Mouse (Mus musculus) midbrain, embryonic 11.5 days (tissue): ENCODE data around the gene Adgrl3. TPM values are rescaled to one million over a fixed set of nuclear protein-coding genes. Genes with fewer than 3 reads are reported as not detected.
A peak's percentile ranks its signal among the peaks of the same experiment; 100 is the strongest.

Experiments
- ATAC-seq: fragments of 200-750 bp; cut with Nextera tagmentation; 2 replicates; pipeline ENCODE4 v1.8.0; 2017; ENCODE audit warnings: moderate TSS enrichment, moderate library complexity; ENCODE audit not compliant: low FRiP score
- DNase-seq: peaks from one replicate; pipeline ENCODE4 v3.0.0; 2015; ENCODE audit warnings: low spot score; ENCODE audit errors: missing footprints
- H3K27ac ChIP-seq: fragments of 300-500 bp; sonication (generic); 2 replicates; pipeline ENCODE4 v1.5.1; 2014; ENCODE audit warnings: low read depth, low read length
- H3K27me3 ChIP-seq: fragments of 300-500 bp; sonication (generic); 2 replicates; pipeline ENCODE4 v1.6.1; 2014; ENCODE audit warnings: mild to moderate bottlenecking, low read length, moderate library complexity, mixed read lengths; ENCODE audit not compliant: control insufficient read depth, insufficient read depth
- H3K36me3 ChIP-seq: fragments of 300-500 bp; sonication (generic); 2 replicates; pipeline ENCODE4 v1.6.1; 2014; ENCODE audit warnings: mild to moderate bottlenecking, low read length, moderate library complexity, mixed read lengths; ENCODE audit not compliant: control insufficient read depth, insufficient read depth
- H3K4me1 ChIP-seq: fragments of 300-500 bp; sonication (generic); 2 replicates; pipeline ENCODE4 v1.6.1; 2014; ENCODE audit warnings: low read length; ENCODE audit not compliant: control insufficient read depth, insufficient read depth
- H3K4me2 ChIP-seq: fragments of 300-500 bp; sonication (generic); 2 replicates; pipeline ENCODE4 v1.6.1; 2014; ENCODE audit warnings: mild to moderate bottlenecking, moderate library complexity
- H3K4me3 ChIP-seq: fragments of 300-500 bp; sonication (generic); 2 replicates; pipeline ENCODE4 v1.5.1; 2014; ENCODE audit warnings: low read depth, low read length
- H3K9ac ChIP-seq: fragments of 300-500 bp; sonication (generic); 2 replicates; pipeline ENCODE4 v1.6.1; 2014; ENCODE audit warnings: low read length
- H3K9me3 ChIP-seq: fragments of 300-500 bp; sonication (generic); 2 replicates; pipeline ENCODE4 v1.6.1; 2016; ENCODE audit warnings: low read length; ENCODE audit not compliant: control insufficient read depth
- WGBS: fragments of 180-500 bp; shearing (Covaris S2); extraction: QIAGEN DNeasy Blood & Tissue Kit; methylation state at CpG from one replicate; pipeline ENCODE4 v1.1.7; 2014; 5-methylcytosine and 5-hydroxymethylcytosine counted together
- polyA plus RNA-seq: library from polyadenylated mRNA; unstranded; fragments of >200 nt; fragmentation: Nextera tagmentation; extraction: Ambion mirVana; gene quantifications from 2 replicates; pipeline ENCODE4 v1.2.1, GENCODE M21; 2014

The Adgrl3 gene
- polyA plus RNA-seq, 1 experiment from 2014 or later = 18.9 TPM

DNA sequence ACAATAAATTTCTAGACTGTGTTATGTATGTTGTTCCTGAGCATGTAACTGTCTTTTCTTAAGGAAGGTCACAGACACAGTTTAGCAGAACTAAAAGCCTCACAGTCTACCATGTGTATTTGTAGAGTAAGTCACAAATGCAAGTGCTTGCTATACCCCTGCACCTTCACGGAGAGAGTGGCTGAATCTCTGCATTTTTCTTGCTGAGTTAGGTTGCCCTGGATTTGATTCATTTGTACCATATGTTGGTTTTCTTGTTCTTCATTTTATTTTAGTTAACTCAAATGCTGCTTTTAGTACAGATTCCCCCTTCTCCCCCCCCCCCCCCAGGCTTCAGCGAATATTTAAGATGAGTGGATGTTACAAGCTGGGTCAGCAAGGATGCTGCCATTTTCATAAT lies 68.7 kb downstream of the Adgrl3 start:
- ATAC-seq = no peak
- no peak overlapping the region for H3K4me3 ChIP-seq
- no peak overlapping the region for H3K9ac ChIP-seq
- H3K4me1 ChIP-seq = no peaks in the 10 kb centered on the region
- H3K27ac ChIP-seq = no peak overlapping the region
- no peaks in the 10 kb centered on the region for H3K36me3 ChIP-seq
- DNase-seq = no peak
- no peaks in the 10 kb centered on the region for H3K9me3 ChIP-seq
- no peaks in the 10 kb centered on the region for H3K27me3 ChIP-seq
- no peak overlapping the region for H3K4me2 ChIP-seq
- 78% methylated on average over 2 of the region's 2 CpGs for WGBS

DNA sequence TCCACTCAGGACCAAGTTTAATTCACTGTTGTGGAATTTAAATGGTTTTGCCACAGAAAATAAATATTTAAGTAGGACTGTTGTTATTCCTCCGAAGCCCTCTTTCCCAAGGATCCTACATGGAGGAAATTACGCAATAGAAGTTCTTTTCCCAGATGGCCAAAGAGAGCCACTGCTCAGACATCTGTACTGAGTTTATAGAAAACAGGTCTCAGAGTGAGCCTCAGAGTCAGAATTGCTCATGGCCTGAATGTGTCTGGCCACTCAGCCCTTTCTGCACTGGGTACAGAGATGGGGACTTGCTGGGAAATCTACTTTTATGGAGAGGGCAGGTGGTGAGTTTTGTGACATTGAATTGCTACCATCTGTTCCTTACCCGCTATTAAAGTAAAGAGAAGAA lies 74.7 kb downstream of the Adgrl3 start:
- ATAC-seq (no peak), DNase-seq (no peak)

DNA sequence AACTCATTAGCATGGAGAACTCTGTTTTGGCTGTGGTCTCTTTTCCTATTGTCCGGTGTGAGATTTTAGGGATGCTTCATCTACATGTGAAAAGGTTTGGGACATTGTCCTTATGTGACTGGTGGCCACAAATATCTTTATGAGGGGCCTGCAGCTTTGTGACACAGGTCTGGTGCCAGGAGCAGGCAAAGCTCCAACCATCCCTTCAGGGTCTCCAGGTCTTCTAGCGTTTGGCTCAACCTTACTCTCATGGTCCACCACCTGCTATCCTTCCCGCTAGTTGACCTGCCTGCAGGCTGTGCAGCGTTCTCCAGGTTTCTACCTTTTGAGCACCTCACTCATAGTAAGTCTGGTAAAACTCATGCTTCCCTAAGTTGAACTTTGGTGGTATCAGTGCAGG lies 77.2 kb downstream of the Adgrl3 start:
- 93% methylated on average over 4 of the region's 4 CpGs for WGBS
- Histone ChIP-seq H3K4me2 (no peak overlapping the region), H3K27me3 (no peaks in the 10 kb centered on the region), H3K36me3 (no peaks in the 10 kb centered on the region), H3K9me3 (no peaks in the 10 kb centered on the region), H3K9ac (no peak overlapping the region), H3K4me1 (no peaks in the 10 kb centered on the region), H3K4me3 (no peak overlapping the region), H3K27ac (no peak overlapping the region)
- no peak for ATAC-seq
- DNase-seq = no peak

More for the DNA sequence above, 74.7 kb downstream of the Adgrl3 start:
- Histone ChIP-seq H3K36me3 (no peaks in the 10 kb centered on the region), H3K4me3 (no peak overlapping the region), H3K4me2 (no peak overlapping the region), H3K9ac (no peak overlapping the region), H3K27ac (no peak overlapping the region), H3K9me3 (no peaks in the 10 kb centered on the region), H3K4me1 (no peaks in the 10 kb centered on the region), H3K27me3 (no peaks in the 10 kb centered on the region)
- 74% methylated on average over 3 of the region's 3 CpGs for WGBS

DNA sequence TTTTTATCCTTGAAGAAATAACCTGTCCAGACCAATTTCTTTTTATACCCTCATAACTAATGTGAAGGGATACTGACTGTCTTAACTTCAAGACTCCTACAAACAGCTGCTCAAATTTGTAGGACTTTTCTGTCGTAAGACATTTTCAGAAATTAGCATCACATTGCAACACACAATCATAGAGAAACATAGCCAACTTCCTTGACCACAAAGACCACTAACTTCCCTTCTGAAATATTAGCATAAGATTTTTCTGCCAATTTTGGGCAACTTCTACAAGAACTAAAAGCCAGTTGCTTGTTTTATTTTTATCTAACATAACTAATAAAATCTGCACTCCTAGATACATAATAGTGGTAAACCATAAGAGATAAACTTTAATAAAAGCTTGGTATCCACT lies 87.5 kb downstream of the Adgrl3 start:
- 86% methylated on average over 1 of the region's 1 CpGs for WGBS
- no peak for ATAC-seq
- Histone ChIP-seq H3K4me3 (no peak overlapping the region), H3K9ac (no peak overlapping the region), H3K9me3 (no peaks in the 10 kb centered on the region), H3K27ac (no peak overlapping the region), H3K36me3 (no peaks in the 10 kb centered on the region), H3K27me3 (no peaks in the 10 kb centered on the region), H3K4me1 (no peaks in the 10 kb centered on the region), H3K4me2 (no peak overlapping the region)
- DNase-seq = no peak

DNA sequence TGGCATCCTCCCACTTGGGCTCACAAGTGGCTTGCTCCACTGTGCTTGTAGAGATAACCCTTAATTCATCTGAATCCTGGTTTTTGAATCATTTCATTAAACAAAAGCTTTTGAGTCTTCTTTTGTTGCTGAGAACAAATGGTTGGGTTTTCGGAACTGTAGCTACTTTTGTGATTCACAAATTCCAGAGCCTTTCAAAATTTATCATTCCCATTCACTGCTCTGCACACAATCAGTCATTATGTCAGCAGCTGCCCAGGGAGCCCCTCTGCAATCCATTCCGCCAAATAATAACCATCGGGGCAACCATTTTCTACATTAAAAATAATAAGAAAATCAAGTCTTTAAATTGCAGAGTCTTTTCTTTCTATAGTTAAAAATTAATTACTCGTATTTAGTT lies 104.5 kb downstream of the Adgrl3 start:
- H3K9ac ChIP-seq = no peak overlapping the region
- no peak overlapping the region for H3K4me2 ChIP-seq
- DNase-seq (no peak), ATAC-seq (no peak)
- H3K36me3 ChIP-seq = no peaks in the 10 kb centered on the region
- no peaks in the 10 kb centered on the region for H3K9me3 ChIP-seq
- no peaks in the 10 kb centered on the region; the same call in 1 of the 2 replicates for H3K4me1 ChIP-seq
- H3K4me3 ChIP-seq = no peak overlapping the region
- H3K27me3 ChIP-seq = no peaks in the 10 kb centered on the region
- H3K27ac ChIP-seq = no peak overlapping the region
- 62% methylated on average over 4 of the region's 4 CpGs for WGBS

DNA sequence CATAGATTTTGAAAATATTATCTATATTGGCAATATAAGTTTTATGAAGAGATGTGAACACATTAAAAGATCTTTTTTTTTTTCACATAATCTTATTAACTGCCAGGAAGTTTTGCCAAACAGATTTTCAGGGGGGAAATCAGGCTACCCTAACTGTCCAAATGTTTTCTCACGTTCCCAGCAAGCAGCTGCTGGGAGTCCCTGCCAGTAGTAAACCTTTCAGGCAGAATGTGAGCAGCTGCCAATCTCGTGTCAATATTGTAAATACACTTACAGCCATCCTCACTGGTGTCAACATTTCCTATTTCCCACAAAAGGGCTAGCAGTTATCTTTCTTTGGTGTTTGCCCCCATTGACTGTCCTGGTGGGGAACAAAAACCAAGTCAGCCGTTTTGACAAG lies 107.7 kb downstream of the Adgrl3 start:
- DNase-seq = no peak
- Histone ChIP-seq H3K9ac (no peak overlapping the region), H3K36me3 (no peaks in the 10 kb centered on the region), H3K27me3 (no peaks in the 10 kb centered on the region), H3K4me1 (no peaks in the 10 kb centered on the region; the same call in 1 of the 2 replicates), H3K27ac (no peak overlapping the region), H3K9me3 (no peaks in the 10 kb centered on the region), H3K4me2 (no peak overlapping the region), H3K4me3 (no peak overlapping the region)
- 54% methylated on average over 3 of the region's 3 CpGs for WGBS
- no peak for ATAC-seq

DNA sequence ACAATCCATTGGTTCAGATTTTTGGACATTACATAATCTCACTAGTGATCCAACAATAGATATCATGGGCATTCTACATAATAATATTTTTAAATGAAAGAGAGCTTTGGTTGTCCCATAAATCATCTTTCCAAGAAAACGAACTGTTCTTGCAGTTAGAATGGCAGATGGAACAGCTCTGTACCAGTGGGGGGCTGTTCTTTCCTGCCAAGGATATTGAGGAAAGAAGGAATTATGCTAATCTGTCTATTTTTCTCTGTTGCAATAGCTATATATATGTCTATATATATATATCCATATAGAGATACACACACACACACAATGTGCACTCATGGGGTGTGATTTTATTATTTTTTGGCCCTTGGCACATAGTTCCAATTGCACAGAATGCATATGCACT lies 116.5 kb downstream of the Adgrl3 start:
- no peaks in the 10 kb centered on the region for H3K4me1 ChIP-seq
- no peak overlapping the region for H3K27ac ChIP-seq
- no peak overlapping the region for H3K4me2 ChIP-seq
- no peaks in the 10 kb centered on the region for H3K9me3 ChIP-seq
- H3K27me3 ChIP-seq = no peaks in the 10 kb centered on the region
- no peaks in the 10 kb centered on the region for H3K36me3 ChIP-seq
- 82% methylated on average over 1 of the region's 1 CpGs for whole genome bisulfite sequencing
- DNase-seq (no peak), ATAC-seq (no peak)
- no peak overlapping the region for H3K4me3 ChIP-seq
- H3K9ac ChIP-seq = no peak overlapping the region

DNA sequence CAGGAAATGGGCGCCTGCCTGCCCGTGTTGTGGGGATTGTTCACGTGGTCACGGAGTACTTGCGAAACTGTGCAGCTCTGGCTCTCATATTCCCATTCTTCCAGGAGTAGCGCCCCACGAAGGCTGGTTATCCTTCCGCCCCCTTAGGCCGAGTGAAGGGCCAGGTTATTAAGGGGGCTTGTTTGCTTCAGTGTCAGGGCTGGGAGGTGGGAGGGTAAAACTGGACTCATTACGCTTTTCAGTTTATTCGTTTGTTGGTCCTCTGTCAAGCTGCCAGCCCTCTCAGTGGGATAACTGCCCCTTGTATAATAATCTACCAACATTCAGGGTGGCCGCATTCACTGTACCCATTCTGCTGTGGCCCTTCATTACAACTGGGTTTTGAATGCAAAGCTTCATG lies 135.9 kb downstream of the Adgrl3 start:
- H3K27me3 ChIP-seq = no peaks in the 10 kb centered on the region
- H3K4me1 ChIP-seq = peaks cover 14% of the 10 kb centered on the region
- no peak overlapping the region for H3K4me3 ChIP-seq
- WGBS = 50% methylated on average over 12 of the region's 12 CpGs
- no peaks in the 10 kb centered on the region for H3K9me3 ChIP-seq
- DNase-seq = no peak
- H3K9ac ChIP-seq = no peak overlapping the region
- no peak overlapping the region for H3K4me2 ChIP-seq
- H3K36me3 ChIP-seq = no peaks in the 10 kb centered on the region
- no peak overlapping the region; the same call in 1 of the 2 replicates for H3K27ac ChIP-seq
- peak; percentile 75 for ATAC-seq

DNA sequence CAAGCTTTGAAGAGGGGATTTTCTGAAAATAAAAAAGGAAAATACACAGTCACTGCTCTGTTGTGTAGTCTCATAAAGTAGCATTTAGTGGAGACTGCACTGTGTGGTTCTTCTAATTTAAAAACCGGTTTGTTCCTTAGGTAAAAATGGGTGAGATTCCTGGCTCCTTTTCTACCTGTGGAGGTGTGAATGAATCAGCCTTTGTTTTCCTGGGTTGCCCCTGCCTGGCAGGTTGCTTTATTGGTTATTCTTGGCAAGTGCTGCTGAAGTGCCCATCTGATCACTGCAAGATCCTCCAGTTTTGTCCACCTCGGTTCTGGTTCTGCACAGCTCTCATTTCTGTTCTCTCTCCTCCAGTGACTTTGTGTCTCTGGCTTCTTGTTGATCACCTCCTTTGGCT lies 136.3 kb downstream of the Adgrl3 start:
- ATAC-seq = peak; percentile 45; the same call in 1 of the 2 replicates
- H3K36me3 ChIP-seq = no peaks in the 10 kb centered on the region
- H3K4me3 ChIP-seq = no peak overlapping the region
- 26% methylated on average over 2 of the region's 2 CpGs for WGBS
- H3K27ac ChIP-seq = no peak overlapping the region
- no peak overlapping the region for H3K9ac ChIP-seq
- no peak for DNase-seq
- no peaks in the 10 kb centered on the region for H3K9me3 ChIP-seq
- H3K4me1 ChIP-seq = peaks cover 14% of the 10 kb centered on the region
- no peak overlapping the region for H3K4me2 ChIP-seq
- H3K27me3 ChIP-seq = no peaks in the 10 kb centered on the region

DNA sequence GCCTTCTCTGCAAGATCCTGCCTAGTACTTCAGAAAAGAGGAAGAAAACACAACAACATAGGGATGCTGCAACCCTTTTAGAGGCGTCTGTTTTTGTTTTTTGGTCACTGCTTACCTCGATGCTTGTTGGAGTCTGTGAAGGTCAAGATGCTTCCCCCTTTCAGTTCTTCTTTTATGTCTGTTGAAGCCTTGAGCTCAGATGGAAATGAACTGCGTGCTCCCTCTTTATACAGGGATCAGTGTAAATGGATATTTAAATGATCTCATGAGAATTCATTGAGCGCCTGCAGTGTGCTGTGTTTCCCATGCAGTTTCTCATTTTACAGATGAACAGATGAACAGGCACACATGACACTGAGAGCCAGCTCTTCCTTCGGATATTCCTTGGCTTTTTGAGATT lies 136.9 kb downstream of the Adgrl3 start:
- DNase-seq = no peak
- Histone ChIP-seq H3K27me3 (no peaks in the 10 kb centered on the region), H3K4me2 (no peak overlapping the region), H3K4me1 (peaks cover 14% of the 10 kb centered on the region), H3K9me3 (no peaks in the 10 kb centered on the region), H3K36me3 (no peaks in the 10 kb centered on the region), H3K4me3 (no peak overlapping the region), H3K27ac (no peak overlapping the region), H3K9ac (no peak overlapping the region)
- peak; percentile 25; the same call in 1 of the 2 replicates for ATAC-seq
- 35% methylated on average over 5 of the region's 5 CpGs for WGBS
